Mouse (Mus musculus) MEL (cell line): ENCODE measurements around the gene Prrg2. TPM values are rescaled to one million over a fixed set of nuclear protein-coding genes. Genes with fewer than 3 reads are reported as not detected.

Source experiments
- DNase-seq: peaks from one replicate; pipeline ENCODE4 v3.0.0; 2011; ENCODE audit warnings: low read depth, low spot score
- H3K27ac ChIP-seq: 2 replicates; pipeline ENCODE4 v1.5.1; 2012; ENCODE audit warnings: low read depth, mild to moderate bottlenecking, control low read depth, low read length, moderate library complexity; ENCODE audit not compliant: control insufficient read depth
- H3K27me3 ChIP-seq, 2 experiments: fragments of 150-350 bp in 1 of 2; sonication (generic) in 1 of 2; 2 replicates each; pipeline ENCODE4 v1.6.1; 2012; ENCODE audit warnings: low read length in 2 of 2, mild to moderate bottlenecking in 2 of 2, improper control_type of control experiment in 1 of 2, moderate library complexity in 1 of 2; ENCODE audit not compliant: insufficient read depth in 2 of 2, control insufficient read depth in 1 of 2
- H3K36me3 ChIP-seq, 2 experiments: 2 replicates each; pipeline ENCODE4 v1.6.1; 2012 to 2014; ENCODE audit warnings: low read length in 2 of 2, improper control_type of control experiment in 1 of 2, inconsistent platforms in 1 of 2, mild to moderate bottlenecking in 1 of 2; ENCODE audit not compliant: insufficient read depth in 2 of 2, control insufficient read depth in 1 of 2
- H3K4me1 ChIP-seq, 2 experiments: fragments of 150-350 bp in 1 of 2; sonication (generic) in 1 of 2; 2 replicates each; pipeline ENCODE4 v1.6.1; 2012; ENCODE audit warnings: low read length in 2 of 2, improper control_type of control experiment in 1 of 2, mild to moderate bottlenecking in 1 of 2; ENCODE audit not compliant: insufficient read depth in 2 of 2, control insufficient read depth in 1 of 2
- H3K4me3 ChIP-seq, 2 experiments: fragments of 150-350 bp in 1 of 2; sonication (generic) in 1 of 2; 2 replicates each; pipeline ENCODE4 v1.5.1; 2012; ENCODE audit warnings: low read depth in 2 of 2, low read length in 2 of 2, mild to moderate bottlenecking in 2 of 2, moderate library complexity in 2 of 2, control low read depth in 1 of 2, improper control_type of control experiment in 1 of 2; ENCODE audit not compliant: control insufficient read depth in 1 of 2, insufficient read depth in 1 of 2
- H3K79me2 ChIP-seq: 2 replicates; pipeline ENCODE4 v1.6.1; 2012; ENCODE audit warnings: mild to moderate bottlenecking, low read length, moderate library complexity; ENCODE audit not compliant: control insufficient read depth, poor library complexity, insufficient read depth
- H3K9ac ChIP-seq: 2 replicates; pipeline ENCODE4 v1.6.1; 2012; ENCODE audit warnings: low read depth, mild to moderate bottlenecking, control low read depth, low read length, moderate library complexity; ENCODE audit not compliant: control insufficient read depth, poor library complexity, severe bottlenecking
- H3K9me3 ChIP-seq: fragments of 150-350 bp; sonication (generic); replicated peaks from 2 replicates; pipeline ENCODE4 v1.6.1; 2012; ENCODE audit warnings: mild to moderate bottlenecking, low read length, improper control_type of control experiment, moderate library complexity; ENCODE audit not compliant: insufficient read depth
- BHLHE40 ChIP-seq: IDR thresholded peaks from 2 replicates; pipeline ENCODE4 v1.6.1; 2012; ENCODE audit warnings: low read depth, mild to moderate bottlenecking, inconsistent platforms, low read length, improper control_type of control experiment, borderline replicate concordance
- CHD2 ChIP-seq: IDR thresholded peaks from 2 replicates; pipeline ENCODE4 v1.6.1; 2011; ENCODE audit warnings: low read length, improper control_type of control experiment
- CTCF ChIP-seq, 3 experiments: IDR thresholded peaks in 2 of 3; conservative IDR thresholded peaks in 1 of 3; 2 replicates each; pipeline ENCODE4 v1.5.1; 2011 to 2012; ENCODE audit warnings: low read length in 3 of 3, low read depth in 2 of 3, mild to moderate bottlenecking in 2 of 3, improper control_type of control experiment in 1 of 3, inconsistent platforms in 1 of 3, mixed read lengths in 1 of 3, moderate library complexity in 1 of 3; ENCODE audit not compliant: control insufficient read depth in 1 of 3, insufficient read depth in 1 of 3, poor library complexity in 1 of 3, severe bottlenecking in 1 of 3
- EP300 ChIP-seq, 2 experiments: IDR thresholded peaks; 2 replicates each; pipeline ENCODE4 v1.6.1; 2011; ENCODE audit warnings: improper control_type of control experiment in 2 of 2, low read length in 2 of 2, low read depth in 1 of 2, mild to moderate bottlenecking in 1 of 2
- GABPA ChIP-seq: IDR thresholded peaks from 2 replicates; pipeline ENCODE4 v1.6.1; 2012; ENCODE audit warnings: low read depth, mild to moderate bottlenecking, inconsistent platforms, low read length, improper control_type of control experiment, moderate library complexity
- GATA1 ChIP-seq: IDR thresholded peaks from 2 replicates; pipeline ENCODE4 v1.6.1; 2011; ENCODE audit warnings: low read depth, low read length, improper control_type of control experiment
- JUND ChIP-seq: IDR thresholded peaks from 2 replicates; pipeline ENCODE4 v1.6.1; 2011; ENCODE audit warnings: low read depth, mild to moderate bottlenecking, improper control_type of control experiment, low read length
- MAX ChIP-seq: IDR thresholded peaks from 2 replicates; pipeline ENCODE4 v1.6.1; 2011; ENCODE audit warnings: low read length, improper control_type of control experiment
- MAZ ChIP-seq: IDR thresholded peaks from 2 replicates; pipeline ENCODE4 v1.6.1; 2012; ENCODE audit warnings: low read depth, mild to moderate bottlenecking, inconsistent platforms, low read length, improper control_type of control experiment
- MYB ChIP-seq: IDR thresholded peaks from 2 replicates; pipeline ENCODE4 v1.6.1; 2011; ENCODE audit warnings: mild to moderate bottlenecking, low read depth, low read length, improper control_type of control experiment
- NELFE ChIP-seq: IDR thresholded peaks from 2 replicates; pipeline ENCODE4 v1.6.1; 2011; ENCODE audit warnings: low read depth, low read length, improper control_type of control experiment
- RAD21 ChIP-seq: IDR thresholded peaks from 2 replicates; pipeline ENCODE4 v1.6.1; 2011; ENCODE audit warnings: mild to moderate bottlenecking, low read depth, low read length, improper control_type of control experiment
- SIN3A ChIP-seq: IDR thresholded peaks from 2 replicates; pipeline ENCODE4 v1.6.1; 2012; ENCODE audit warnings: low read length, improper control_type of control experiment, inconsistent platforms
- SMC3 ChIP-seq: IDR thresholded peaks from 2 replicates; pipeline ENCODE4 v1.6.1; 2011; ENCODE audit warnings: low read depth, low read length, improper control_type of control experiment
- UBTF ChIP-seq: IDR thresholded peaks from 2 replicates; pipeline ENCODE4 v1.6.1; 2012; ENCODE audit warnings: low read depth, mild to moderate bottlenecking, inconsistent platforms, low read length, improper control_type of control experiment, moderate library complexity, borderline replicate concordance; ENCODE audit not compliant: insufficient read depth
- USF1 ChIP-seq: IDR thresholded peaks from 2 replicates; pipeline ENCODE4 v1.6.1; 2014; ENCODE audit warnings: low read depth, mild to moderate bottlenecking, inconsistent platforms, low read length, improper control_type of control experiment, moderate library complexity
- USF2 ChIP-seq, 2 experiments: IDR thresholded peaks; 2 replicates each; pipeline ENCODE4 v1.6.1; 2011 to 2012; ENCODE audit warnings: improper control_type of control experiment in 2 of 2, low read length in 2 of 2, borderline replicate concordance in 1 of 2, inconsistent platforms in 1 of 2, low read depth in 1 of 2, mild to moderate bottlenecking in 1 of 2; ENCODE audit not compliant: insufficient read depth in 1 of 2
- ZC3H11A ChIP-seq: IDR thresholded peaks from 2 replicates; pipeline ENCODE4 v1.6.1; 2012; ENCODE audit warnings: low read depth, mild to moderate bottlenecking, inconsistent platforms, low read length, improper control_type of control experiment
- ZKSCAN1 ChIP-seq: IDR thresholded peaks from 2 replicates; pipeline ENCODE4 v1.6.1; 2012; ENCODE audit warnings: low read depth, mild to moderate bottlenecking, inconsistent platforms, low read length, improper control_type of control experiment, moderate library complexity
- polyA plus RNA-seq, 2 experiments: library from polyadenylated mRNA; stranded (reverse) in 1 of 2; unstranded in 1 of 2; fragments of >175 nt in 1 of 2; fragments of >200 nt in 1 of 2; gene quantifications; 2 replicates each; pipeline versions ENCODE4 v1.2.1 to v1.2.4; 2012; ENCODE audit warnings: low replicate concordance in 2 of 2, low read depth in 1 of 2; ENCODE audit not compliant: insufficient read length in 2 of 2, insufficient read depth in 1 of 2, missing spikeins in 1 of 2
- total RNA-seq: library from RNA; depleted of rRNA; stranded (reverse); fragments of 300-350 nt; gene quantifications from 2 replicates; pipeline ENCODE4 v1.2.3, GENCODE M21; 2012

Prrg2 gene
- total and polyA plus RNA-seq, 3 experiments, result 7.5 to 16.9 TPM; not detected in 1

GRCm38 (mm10) chr7:45088597-45088996 is 26.1 kb upstream of the Prrg2 start (continued):
- TF ChIP-seq EP300 (IDR thresholded peaks at IDR 0.05; ENCODE audit: low read depth in 1 of 2, low read length in 2 of 2), result no peak
- TF ChIP-seq, all 39 proteins: peak for 0

- no peak overlapping the region for H3K4me3 ChIP-seq
- no peak overlapping the region for H3K9ac ChIP-seq
- DNase-seq, result peak; percentile 36
- H3K36me3 ChIP-seq, result peaks cover 0 to 9% of the 10 kb centered on the region in 2 experiments; a peak in 1 of 4 replicates
- H3K27me3 ChIP-seq, result no peaks in the 10 kb centered on the region
- no peaks in the 10 kb centered on the region for H3K9me3 ChIP-seq
- H3K79me2 ChIP-seq, result no peaks in the 10 kb centered on the region
- H3K4me1 ChIP-seq, result peaks cover 0 to 3% of the 10 kb centered on the region in 2 experiments; a peak in 3 of 4 replicates
- H3K27ac ChIP-seq, result no peak overlapping the region
- TF ChIP-seq USF1 (no peak), GABPA (no peak), CTCF (IDR thresholded peaks at IDR 0.05 in 2 of 3, conservative IDR thresholded peaks at IDR 0.05 in 1 of 3; ENCODE audit: control insufficient read depth in 1 of 3, insufficient read depth in 1 of 3, low read depth in 2 of 3, low read length in 3 of 3, poor library complexity in 1 of 3, severe bottlenecking in 1 of 3) (peak; percentile 57 to 79 (median 70)), BHLHE40 (no peak), MAX (no peak), JUND (no peak), UBTF (no peak), GATA1 (no peak), SMC3 (peak; percentile 18; the same call in 1 of the 2 replicates), ZKSCAN1 (no peak)
Observed at GRCm38 (mm10) chr7:45086084-45086483, 23.6 kb upstream of the Prrg2 start.

GRCm38 (mm10) chr7:45083300-45083890 is 20.9 kb upstream of the Prrg2 start:
- no peaks in the 10 kb centered on the region for H3K79me2 ChIP-seq
- peaks cover 0 to 4% of the 10 kb centered on the region in 2 experiments; a peak in 1 of 4 replicates for H3K4me1 ChIP-seq
- no peak overlapping the region for H3K4me3 ChIP-seq
- H3K36me3 ChIP-seq, result peaks cover 0 to 2% of the 10 kb centered on the region in 2 experiments; a peak in 1 of 4 replicates
- H3K27ac ChIP-seq, result no peak overlapping the region
- no peak for DNase-seq
- no peaks in the 10 kb centered on the region for H3K9me3 ChIP-seq
- H3K9ac ChIP-seq, result no peak overlapping the region
- no peaks in the 10 kb centered on the region for H3K27me3 ChIP-seq
- TF ChIP-seq BHLHE40 (no peak), EP300 (IDR thresholded peaks at IDR 0.05; ENCODE audit: low read depth in 1 of 2, low read length in 2 of 2) (no peak), MAZ (no peak), CHD2 (no peak), RAD21 (no peak), USF2 (IDR thresholded peaks at IDR 0.05; ENCODE audit: borderline replicate concordance in 1 of 2, insufficient read depth in 1 of 2, low read depth in 1 of 2, low read length in 2 of 2) (no peak), ZC3H11A (no peak), MYB (no peak), NELFE (no peak), SIN3A (no peak)
